Mouse (Mus musculus) midbrain, embryonic 12.5 days (tissue): ENCODE results near the gene Plekhh2. TPM values are rescaled to one million over a fixed set of nuclear protein-coding genes. Genes with fewer than 3 reads are reported as not detected.

Experiments
- ATAC-seq: fragments of 200-750 bp; cut with Nextera tagmentation; 2 replicates; pipeline ENCODE4 v1.8.0; 2017; ENCODE audit warnings: low read depth, moderate TSS enrichment, moderate library complexity; ENCODE audit not compliant: low FRiP score
- H3K27ac ChIP-seq: fragments of 300-500 bp; sonication (generic); replicated peaks from 2 replicates; pipeline ENCODE4 v1.5.1; 2016; ENCODE audit warnings: mild to moderate bottlenecking
- H3K27me3 ChIP-seq: fragments of 300-500 bp; sonication (generic); 2 replicates; pipeline ENCODE4 v1.6.1; 2016; ENCODE audit warnings: mild to moderate bottlenecking
- H3K36me3 ChIP-seq: fragments of 300-500 bp; sonication (generic); 2 replicates; pipeline ENCODE4 v1.6.1; 2016
- H3K4me1 ChIP-seq: fragments of 300-500 bp; sonication (generic); 2 replicates; pipeline ENCODE4 v1.6.1; 2016
- H3K4me2 ChIP-seq: fragments of 300-500 bp; sonication (generic); replicated peaks from 2 replicates; pipeline ENCODE4 v1.6.1; 2016; ENCODE audit warnings: mild to moderate bottlenecking, moderate library complexity
- H3K4me3 ChIP-seq: fragments of 300-500 bp; sonication (generic); 2 replicates; pipeline ENCODE4 v1.5.1; 2016; ENCODE audit warnings: mild to moderate bottlenecking
- H3K9ac ChIP-seq: fragments of 300-500 bp; sonication (generic); replicated peaks from 2 replicates; pipeline ENCODE4 v1.6.1; 2016; ENCODE audit warnings: mild to moderate bottlenecking, moderate library complexity
- H3K9me3 ChIP-seq: fragments of 300-500 bp; sonication (generic); 2 replicates; pipeline ENCODE4 v1.6.1; 2016; ENCODE audit warnings: mild to moderate bottlenecking
- WGBS: fragments of 180-500 bp; shearing (Covaris S2); methylation state at CpG from one replicate; pipeline ENCODE4 v1.1.7; 2016; 5-methylcytosine and 5-hydroxymethylcytosine counted together
- polyA plus RNA-seq: library from polyadenylated mRNA; unstranded; fragments of >200 nt; fragmentation: Nextera tagmentation; extraction: Ambion mirVana; gene quantifications from 2 replicates; pipeline ENCODE4 v1.2.1, GENCODE M21; 2016

Plekhh2 gene
- polyA plus RNA-seq, 1 experiment from 2014 or later, result 3.2 TPM

DNA sequence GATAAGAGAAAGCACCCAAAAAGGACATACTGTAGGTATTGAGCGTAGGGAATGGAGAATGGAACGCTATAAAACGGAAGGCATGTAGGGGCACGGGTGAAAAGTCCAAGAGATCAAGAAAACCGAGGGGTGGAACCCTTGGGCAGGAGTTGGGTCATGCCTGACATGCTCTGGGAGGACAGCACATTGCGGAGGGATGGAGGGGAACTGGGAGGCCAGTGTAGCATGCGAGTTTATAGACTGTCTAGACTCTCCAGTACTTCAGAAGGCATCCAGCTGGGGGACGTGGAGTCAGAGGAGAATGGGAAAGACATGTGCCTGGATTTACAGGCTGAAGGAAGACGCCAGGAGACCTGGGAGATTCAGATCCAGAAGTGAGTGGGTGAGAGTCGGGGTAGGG, 68.1 kb downstream of the Plekhh2 start:
- H3K4me1 ChIP-seq, result no peaks in the 10 kb centered on the region
- ATAC-seq, result no peak
- no peak overlapping the region for H3K4me2 ChIP-seq
- H3K4me3 ChIP-seq, result no peak overlapping the region
- H3K27ac ChIP-seq, result no peak overlapping the region
- no peaks in the 10 kb centered on the region for H3K9me3 ChIP-seq
- no peak overlapping the region for H3K9ac ChIP-seq
- no peaks in the 10 kb centered on the region for H3K36me3 ChIP-seq
- H3K27me3 ChIP-seq, result no peaks in the 10 kb centered on the region
- 87% methylated on average over 10 of the region's 10 CpGs for WGBS

DNA sequence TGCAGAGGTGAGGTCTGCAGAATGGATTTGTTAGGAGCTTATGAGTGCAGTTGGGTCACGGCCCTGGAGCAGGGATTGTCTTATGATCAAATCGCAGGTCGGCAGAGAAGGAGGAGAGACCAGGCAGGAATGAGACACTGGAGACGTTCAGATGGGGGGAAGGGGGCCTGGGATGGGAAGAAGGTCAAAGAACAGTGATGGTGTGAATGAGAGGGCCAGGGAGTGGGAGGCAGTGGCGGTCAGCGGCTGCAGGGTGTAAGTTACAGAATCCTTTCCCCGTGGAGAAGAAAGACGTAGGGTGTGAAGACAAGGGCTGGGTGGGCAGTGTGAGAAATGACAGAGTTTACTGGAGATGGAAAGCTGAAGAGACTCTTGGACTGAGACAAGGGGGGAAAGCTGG, 69.1 kb downstream of the Plekhh2 start:
- no peaks in the 10 kb centered on the region for H3K9me3 ChIP-seq
- no peak overlapping the region for H3K4me2 ChIP-seq
- no peaks in the 10 kb centered on the region for H3K27me3 ChIP-seq
- ATAC-seq, result no peak
- no peak overlapping the region for H3K4me3 ChIP-seq
- H3K9ac ChIP-seq, result no peak overlapping the region
- H3K36me3 ChIP-seq, result no peaks in the 10 kb centered on the region
- WGBS, result 53% methylated on average over 8 of the region's 8 CpGs
- no peaks in the 10 kb centered on the region for H3K4me1 ChIP-seq
- no peak overlapping the region for H3K27ac ChIP-seq

DNA sequence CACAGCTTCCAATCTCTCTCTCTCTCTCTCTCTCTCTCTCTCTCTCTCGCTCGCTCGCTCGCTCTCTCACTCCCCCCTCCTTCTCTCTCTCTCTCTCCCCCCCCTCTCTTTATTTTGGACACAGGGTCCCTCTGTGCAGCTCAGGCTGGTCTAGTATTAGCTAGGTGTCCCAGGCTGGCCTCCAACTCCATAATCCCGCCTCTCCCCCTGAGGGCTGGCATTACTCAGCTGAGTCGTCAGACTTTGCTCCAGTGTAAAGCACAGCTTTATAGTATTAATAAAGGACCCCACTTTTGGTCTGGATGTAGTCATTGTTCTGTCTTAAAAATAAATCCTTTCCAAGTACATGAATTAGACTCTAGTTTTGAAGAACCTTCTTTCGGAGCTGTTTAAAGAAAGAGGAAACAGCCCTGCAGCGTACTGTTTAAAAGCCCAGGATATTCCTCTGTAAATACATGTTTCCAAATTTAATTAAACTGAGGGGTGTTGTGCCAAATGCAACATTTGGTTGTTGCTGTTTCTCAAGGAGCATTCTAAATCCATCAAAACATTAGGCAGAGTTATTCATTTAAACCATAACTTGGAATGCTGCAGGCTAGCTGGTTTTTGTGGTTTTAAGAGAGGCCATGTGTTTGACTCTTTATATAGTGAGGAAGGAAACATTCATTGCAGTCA, 70.2 kb downstream of the Plekhh2 start:
- ATAC-seq, result no peak

DNA sequence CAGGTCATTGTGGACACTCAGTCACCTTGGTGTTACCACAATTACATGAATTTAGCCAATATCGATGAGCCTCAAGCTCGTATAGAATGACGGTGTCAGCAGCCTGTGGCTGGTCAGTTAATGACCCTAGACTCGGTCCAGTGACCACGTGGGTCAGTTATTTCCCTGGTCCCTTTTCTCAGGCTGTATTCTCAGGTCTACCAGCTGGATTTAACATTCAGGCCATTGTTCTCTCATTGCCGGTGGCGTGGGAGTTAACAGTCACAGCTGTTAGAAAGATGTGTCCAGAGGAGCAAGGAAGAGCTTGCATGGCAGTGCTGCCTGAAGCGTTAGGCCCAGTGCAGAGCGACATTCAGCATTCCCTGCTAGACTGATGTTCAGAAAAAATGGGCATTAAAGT, 72.4 kb downstream of the Plekhh2 start:
- 77% methylated on average over 9 of the region's 9 CpGs for WGBS
- H3K4me2 ChIP-seq, result no peak overlapping the region
- H3K27me3 ChIP-seq, result no peaks in the 10 kb centered on the region
- H3K4me3 ChIP-seq, result no peak overlapping the region
- H3K4me1 ChIP-seq, result no peaks in the 10 kb centered on the region
- no peaks in the 10 kb centered on the region for H3K9me3 ChIP-seq
- no peak overlapping the region for H3K9ac ChIP-seq
- H3K27ac ChIP-seq, result no peak overlapping the region
- H3K36me3 ChIP-seq, result no peaks in the 10 kb centered on the region
- ATAC-seq, result no peak

More for the DNA sequence above, 70.2 kb downstream of the Plekhh2 start:
- Histone ChIP-seq H3K4me3 (no peak overlapping the region), H3K4me2 (no peak overlapping the region), H3K27me3 (no peaks in the 10 kb centered on the region), H3K9ac (no peak overlapping the region), H3K36me3 (no peaks in the 10 kb centered on the region), H3K4me1 (no peaks in the 10 kb centered on the region), H3K27ac (no peak overlapping the region), H3K9me3 (no peaks in the 10 kb centered on the region)
- 75% methylated on average over 8 of the region's 8 CpGs for WGBS

DNA sequence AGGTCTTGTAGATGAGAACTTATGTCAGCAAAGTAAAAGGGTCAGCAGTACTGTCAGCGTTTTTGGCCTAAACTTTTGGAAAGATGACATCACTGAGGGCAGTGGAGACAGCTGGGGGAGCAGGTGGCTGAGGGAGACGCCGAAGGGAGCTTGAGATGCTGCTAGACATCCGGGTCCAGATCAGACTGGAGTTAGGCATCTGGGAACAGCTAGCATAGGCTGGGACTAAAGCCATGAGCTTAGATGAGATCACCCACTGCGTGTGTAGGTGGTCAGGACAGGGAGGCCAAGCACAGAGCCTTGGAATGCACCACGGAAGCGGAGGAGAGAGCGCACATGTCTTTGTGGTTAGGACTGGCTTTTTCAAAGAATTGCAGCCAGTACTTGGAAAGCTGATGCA, 73.4 kb downstream of the Plekhh2 start:
- no peak for ATAC-seq
- no peak overlapping the region for H3K9ac ChIP-seq

DNA sequence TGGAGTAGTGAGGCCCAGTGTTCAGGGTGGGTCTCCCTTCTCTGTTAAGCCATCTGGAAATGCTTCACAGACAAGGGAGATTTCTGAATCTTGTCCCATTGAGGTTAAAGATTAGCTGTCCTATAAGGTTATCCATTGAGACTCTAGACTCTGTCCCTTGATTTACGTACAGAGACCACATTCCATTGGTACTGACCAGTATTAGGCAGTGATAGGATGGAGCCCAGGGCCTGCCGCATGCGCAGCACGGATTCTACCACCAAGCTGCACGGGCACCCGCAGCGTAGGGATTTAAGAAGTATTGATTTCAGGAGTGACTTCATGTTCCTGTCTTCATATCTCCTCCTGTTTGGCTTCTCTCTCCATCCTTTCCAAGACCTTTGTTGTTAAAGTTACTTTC, 78.4 kb downstream of the Plekhh2 start:
- Histone ChIP-seq H3K4me1 (no peaks in the 10 kb centered on the region), H3K9me3 (no peaks in the 10 kb centered on the region), H3K4me2 (no peak overlapping the region), H3K9ac (no peak overlapping the region), H3K27me3 (no peaks in the 10 kb centered on the region), H3K36me3 (peaks cover 10% of the 10 kb centered on the region), H3K27ac (no peak overlapping the region), H3K4me3 (no peak overlapping the region)
- WGBS, result 96% methylated on average over 7 of the region's 7 CpGs
- ATAC-seq, result no peak

More for the DNA sequence above, 73.4 kb downstream of the Plekhh2 start:
- 82% methylated on average over 8 of the region's 8 CpGs for WGBS
- H3K27me3 ChIP-seq, result no peaks in the 10 kb centered on the region
- H3K27ac ChIP-seq, result no peak overlapping the region
- H3K4me2 ChIP-seq, result no peak overlapping the region
- no peaks in the 10 kb centered on the region for H3K9me3 ChIP-seq
- H3K4me1 ChIP-seq, result no peaks in the 10 kb centered on the region
- no peaks in the 10 kb centered on the region for H3K36me3 ChIP-seq
- no peak overlapping the region for H3K4me3 ChIP-seq

DNA sequence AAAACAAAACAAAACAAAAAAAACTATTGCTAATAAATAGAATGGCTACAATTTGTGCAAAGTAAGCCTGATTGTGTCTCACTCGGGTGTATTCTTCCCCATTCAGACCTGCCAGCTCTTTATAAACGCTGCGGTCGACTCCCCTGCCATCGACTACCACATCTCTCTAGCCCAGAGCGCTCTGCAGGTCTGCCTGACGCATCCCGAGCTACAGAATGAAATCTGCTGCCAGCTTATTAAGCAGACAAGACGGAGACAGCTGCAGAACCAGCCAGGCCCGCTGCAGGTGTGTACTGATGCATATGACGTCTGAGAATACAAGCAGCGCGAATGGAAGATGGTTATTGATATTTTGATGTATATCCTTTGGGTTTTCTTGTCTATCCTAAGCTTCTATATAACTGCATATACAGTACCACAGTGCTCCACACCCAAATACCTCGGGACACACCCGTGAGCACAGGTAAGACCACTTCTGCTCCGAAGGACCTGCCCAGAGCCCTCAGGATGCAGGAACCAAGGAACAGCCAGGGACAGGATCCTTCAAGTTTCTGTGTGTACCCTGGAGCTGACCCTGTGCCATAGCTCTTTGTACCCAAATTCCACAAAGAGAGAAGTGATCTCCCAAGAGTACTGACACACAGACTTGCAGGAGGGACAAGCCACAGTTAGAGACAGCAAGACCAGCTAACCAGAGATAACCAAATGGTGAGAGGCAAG, 79.9 kb downstream of the Plekhh2 start:
- H3K4me2 ChIP-seq, result no peak overlapping the region
- H3K27ac ChIP-seq, result no peak overlapping the region
- peaks cover 8% of the 10 kb centered on the region for H3K4me1 ChIP-seq
- no peak overlapping the region for H3K4me3 ChIP-seq
- no peaks in the 10 kb centered on the region for H3K9me3 ChIP-seq
- ATAC-seq, result no peak
- H3K9ac ChIP-seq, result no peak overlapping the region
- no peaks in the 10 kb centered on the region for H3K27me3 ChIP-seq
- WGBS, result 90% methylated on average over 16 of the region's 16 CpGs
- H3K36me3 ChIP-seq, result peaks cover 10% of the 10 kb centered on the region

DNA sequence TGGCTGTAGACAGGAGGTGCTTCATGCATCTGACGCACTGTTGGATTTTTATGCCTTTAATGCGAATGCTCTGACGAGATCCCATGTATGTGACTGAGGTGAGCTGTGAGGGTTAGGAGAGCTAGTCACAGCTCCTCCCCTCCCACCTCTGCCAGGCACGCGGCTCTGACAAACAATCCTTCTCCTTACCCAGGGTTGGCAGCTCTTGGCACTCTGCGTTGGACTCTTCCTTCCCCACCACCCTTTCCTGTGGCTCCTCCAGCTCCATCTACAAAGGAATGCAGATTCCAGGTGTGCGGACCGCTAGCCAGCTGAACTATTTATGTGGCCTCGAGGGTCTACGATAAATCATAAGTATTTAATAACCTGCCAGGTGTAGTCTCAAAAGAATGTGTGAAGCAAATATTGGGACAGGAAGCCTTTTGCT, 84.3 kb downstream of the Plekhh2 start:
- Histone ChIP-seq H3K4me1 (peaks cover 12% of the 10 kb centered on the region), H3K36me3 (peaks cover 10% of the 10 kb centered on the region), H3K27me3 (no peaks in the 10 kb centered on the region), H3K4me3 (no peak overlapping the region), H3K9me3 (no peaks in the 10 kb centered on the region), H3K27ac (no peak overlapping the region), H3K9ac (no peak overlapping the region), H3K4me2 (no peak overlapping the region)
- ATAC-seq, result no peak
- 54% methylated on average over 10 of the region's 10 CpGs for WGBS

DNA sequence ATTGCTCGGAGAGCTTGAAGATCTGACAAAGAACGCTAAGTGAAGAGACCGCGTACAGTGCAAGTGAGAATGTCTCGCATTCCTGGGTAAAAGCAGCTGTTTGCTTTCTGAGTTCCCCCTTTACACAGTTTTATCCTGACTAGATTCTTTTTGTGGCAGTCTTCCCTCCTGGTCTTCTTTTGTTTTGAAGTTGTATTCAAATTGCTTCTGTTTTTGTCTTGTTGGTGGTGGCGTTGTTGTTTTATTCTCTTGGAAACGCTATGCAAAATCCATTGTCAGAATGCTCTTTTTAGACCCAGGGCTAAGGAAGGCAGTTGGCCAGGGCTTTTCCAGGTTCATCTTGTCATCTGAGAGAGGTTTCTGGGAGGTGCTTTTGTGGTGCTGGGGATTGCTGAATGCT, 84.8 kb downstream of the Plekhh2 start:
- 54% methylated on average over 7 of the region's 7 CpGs for WGBS
- H3K36me3 ChIP-seq, result peaks cover 8% of the 10 kb centered on the region
- H3K9me3 ChIP-seq, result no peaks in the 10 kb centered on the region
- peaks cover 12% of the 10 kb centered on the region for H3K4me1 ChIP-seq
- no peak for ATAC-seq
- H3K27me3 ChIP-seq, result no peaks in the 10 kb centered on the region
- H3K27ac ChIP-seq, result no peak overlapping the region
- H3K4me2 ChIP-seq, result no peak overlapping the region
- no peak overlapping the region for H3K9ac ChIP-seq
- no peak overlapping the region for H3K4me3 ChIP-seq

DNA sequence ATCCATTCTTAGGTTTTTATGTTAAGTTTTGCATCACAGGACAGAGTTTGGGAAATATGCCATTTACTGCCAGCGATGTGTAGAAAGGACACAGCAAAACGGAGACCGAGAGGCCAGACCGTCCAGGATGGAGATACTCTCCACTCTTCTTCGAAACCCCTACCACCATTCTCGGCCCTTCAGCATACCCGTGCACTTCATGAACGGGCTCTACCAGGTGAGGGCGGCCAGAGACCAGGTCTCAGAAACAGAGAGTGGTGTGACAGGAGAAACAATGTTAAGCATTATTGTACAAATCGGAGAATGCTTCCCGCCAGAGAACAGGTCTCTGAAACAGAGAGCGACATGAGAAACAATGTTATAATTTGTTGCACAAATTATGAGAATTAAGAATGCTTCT, 86.2 kb downstream of the Plekhh2 start:
- 93% methylated on average over 12 of the region's 12 CpGs for WGBS
- Histone ChIP-seq H3K4me2 (no peak overlapping the region), H3K9ac (no peak overlapping the region), H3K27me3 (no peaks in the 10 kb centered on the region), H3K4me1 (peaks cover 12% of the 10 kb centered on the region), H3K36me3 (no peaks in the 10 kb centered on the region; the same call in 1 of the 2 replicates), H3K4me3 (no peak overlapping the region), H3K27ac (no peak overlapping the region), H3K9me3 (no peaks in the 10 kb centered on the region)
- ATAC-seq, result no peak

DNA sequence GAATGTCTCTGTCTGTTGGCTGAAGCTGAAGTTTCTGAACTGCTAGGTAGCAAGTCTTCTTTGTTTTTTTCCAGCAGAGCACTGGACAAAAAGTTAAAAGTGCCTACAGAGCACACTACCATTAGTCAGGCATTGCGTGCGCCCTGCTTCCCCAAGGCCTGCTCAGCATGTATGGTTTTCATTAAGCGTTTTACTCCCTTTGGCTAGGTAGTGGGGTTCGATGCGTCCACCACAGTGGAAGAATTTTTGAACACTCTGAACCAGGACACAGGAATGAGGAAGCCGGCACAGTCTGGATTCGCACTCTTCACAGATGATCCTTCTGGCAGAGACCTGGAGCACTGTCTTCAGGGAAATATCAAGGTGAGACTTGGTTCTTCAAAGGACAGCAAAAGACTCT, 87.2 kb downstream of the Plekhh2 start:
- H3K9me3 ChIP-seq, result no peaks in the 10 kb centered on the region
- H3K27ac ChIP-seq, result no peak overlapping the region
- no peaks in the 10 kb centered on the region for H3K27me3 ChIP-seq
- H3K4me2 ChIP-seq, result no peak overlapping the region
- no peak overlapping the region for H3K4me3 ChIP-seq
- H3K4me1 ChIP-seq, result peaks cover 12% of the 10 kb centered on the region
- WGBS, result 87% methylated on average over 7 of the region's 7 CpGs
- no peak for ATAC-seq
- H3K9ac ChIP-seq, result no peak overlapping the region
- no peaks in the 10 kb centered on the region for H3K36me3 ChIP-seq

DNA sequence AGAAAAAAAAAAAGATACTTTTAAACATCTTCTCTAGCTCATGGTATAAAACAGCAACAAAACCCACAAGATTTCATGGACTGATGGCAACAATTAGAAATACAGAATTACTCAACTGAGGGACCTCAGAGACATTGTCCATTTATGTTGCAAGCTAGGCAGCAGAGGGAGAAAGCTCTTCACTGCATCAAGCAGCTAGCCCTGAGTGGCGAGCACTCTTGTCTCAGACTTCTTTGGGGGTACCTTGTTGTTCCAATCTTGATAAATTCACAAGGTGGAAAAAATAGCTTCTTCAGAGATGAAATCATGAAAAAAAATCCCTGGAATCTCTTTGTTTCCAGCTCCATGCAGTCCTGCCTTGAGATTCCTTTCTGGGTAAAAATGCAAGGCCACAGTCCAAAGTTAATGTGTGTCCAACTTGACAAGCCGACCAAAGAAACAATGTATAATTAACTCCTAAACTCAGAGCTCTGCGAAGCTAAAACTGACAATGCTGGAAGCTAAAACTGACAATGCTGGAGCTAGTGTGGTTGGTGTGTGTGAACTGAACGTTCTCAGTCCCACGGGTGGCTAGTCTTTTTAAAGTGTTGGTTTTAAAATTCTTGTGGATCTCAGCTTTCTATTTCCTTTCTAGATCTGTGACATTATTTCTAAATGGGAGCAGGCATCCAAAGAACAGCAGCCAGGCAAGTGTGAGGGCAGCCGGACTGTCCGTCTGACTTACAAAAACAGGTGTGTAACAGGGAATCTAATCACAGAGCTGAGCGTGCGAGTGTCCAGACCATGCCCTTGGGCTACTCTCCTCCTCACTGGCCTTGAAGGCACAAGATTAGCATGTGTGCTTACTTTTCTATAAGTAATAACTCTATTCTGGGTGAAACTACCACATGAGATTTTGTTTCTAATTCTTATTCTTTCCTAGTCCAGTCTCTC, 88.6 kb downstream of the Plekhh2 start:
- no peak for ATAC-seq
- 83% methylated on average over 9 of the region's 9 CpGs for WGBS
- no peaks in the 10 kb centered on the region for H3K36me3 ChIP-seq
- H3K4me2 ChIP-seq, result no peak overlapping the region
- H3K4me3 ChIP-seq, result no peak overlapping the region
- H3K27me3 ChIP-seq, result no peaks in the 10 kb centered on the region
- H3K9ac ChIP-seq, result no peak overlapping the region
- peaks cover 12% of the 10 kb centered on the region for H3K4me1 ChIP-seq
- H3K9me3 ChIP-seq, result no peaks in the 10 kb centered on the region
- H3K27ac ChIP-seq, result no peak overlapping the region
